Mouse (Mus musculus) hindbrain, postnatal 0 days (tissue): ENCODE measurements around the gene Sh2b1. TPM values are rescaled to one million over a fixed set of nuclear protein-coding genes. Genes with fewer than 3 reads are reported as not detected.
A peak's percentile ranks its signal among the peaks of the same experiment; 100 is the strongest.

Experiments
- ATAC-seq: fragments of 200-750 bp; cut with Nextera tagmentation; 2 replicates; pipeline ENCODE4 v1.8.0; 2017; ENCODE audit warnings: mild to moderate bottlenecking, moderate TSS enrichment, moderate library complexity
- DNase-seq: peaks from one replicate; pipeline ENCODE4 v3.0.0-alpha.2; 2015; ENCODE audit warnings: low spot score
- H3K27ac ChIP-seq: fragments of 300-500 bp; sonication (generic); 2 replicates; pipeline ENCODE4 v1.5.1; 2014; ENCODE audit warnings: mild to moderate bottlenecking
- H3K27me3 ChIP-seq: fragments of 300-500 bp; sonication (generic); 2 replicates; pipeline ENCODE4 v1.6.1; 2014; ENCODE audit warnings: low read length, mixed read lengths; ENCODE audit not compliant: insufficient read depth
- H3K36me3 ChIP-seq: fragments of 300-500 bp; sonication (generic); 2 replicates; pipeline ENCODE4 v1.6.1; 2014; ENCODE audit warnings: low read length, mixed read lengths; ENCODE audit not compliant: insufficient read depth
- H3K4me1 ChIP-seq: fragments of 300-500 bp; sonication (generic); 2 replicates; pipeline ENCODE4 v1.6.1; 2014; ENCODE audit warnings: antibody characterized with exemption, low read length, mixed read lengths; ENCODE audit not compliant: insufficient read depth
- H3K4me2 ChIP-seq: fragments of 300-500 bp; sonication (generic); 2 replicates; pipeline ENCODE4 v1.6.1; 2014; ENCODE audit warnings: low read depth, mild to moderate bottlenecking, low read length, moderate library complexity, mixed read lengths
- H3K4me3 ChIP-seq: fragments of 300-500 bp; sonication (generic); 2 replicates; pipeline ENCODE4 v1.5.1; 2014; ENCODE audit warnings: low read length
- H3K9ac ChIP-seq: fragments of 300-500 bp; sonication (generic); replicated peaks from 2 replicates; pipeline ENCODE4 v1.6.1; 2014; ENCODE audit warnings: mild to moderate bottlenecking, low read length, moderate library complexity, mixed read lengths
- H3K9me3 ChIP-seq: fragments of 300-500 bp; sonication (generic); 2 replicates; pipeline ENCODE4 v1.6.1; 2016; ENCODE audit warnings: low read length, mixed read lengths
- CTCF ChIP-seq: IDR thresholded peaks from 2 replicates; pipeline ENCODE4 v1.5.1; 2016; ENCODE audit warnings: antibody characterized with exemption, control low read depth, low read depth
- WGBS: fragments of 180-500 bp; shearing (Covaris S2); extraction: QIAGEN DNeasy Blood & Tissue Kit; methylation state at CpG from one replicate; pipeline ENCODE4 v1.1.7; 2014; 5-methylcytosine and 5-hydroxymethylcytosine counted together
- polyA plus RNA-seq: library from polyadenylated mRNA; unstranded; fragments of >200 nt; fragmentation: Nextera tagmentation; extraction: Ambion mirVana; gene quantifications from 2 replicates; pipeline ENCODE4 v1.2.1, GENCODE M21; 2015
- total RNA-seq: library from RNA; depleted of rRNA; stranded (reverse); fragments of >200 nt; gene quantifications from 2 replicates; pipeline ENCODE4 v1.2.3, GENCODE M21; 2014

Gene Sh2b1
- total and polyA plus RNA-seq, 2 experiments from 2014 or later = 41.1 to 54.5 TPM

DNA sequence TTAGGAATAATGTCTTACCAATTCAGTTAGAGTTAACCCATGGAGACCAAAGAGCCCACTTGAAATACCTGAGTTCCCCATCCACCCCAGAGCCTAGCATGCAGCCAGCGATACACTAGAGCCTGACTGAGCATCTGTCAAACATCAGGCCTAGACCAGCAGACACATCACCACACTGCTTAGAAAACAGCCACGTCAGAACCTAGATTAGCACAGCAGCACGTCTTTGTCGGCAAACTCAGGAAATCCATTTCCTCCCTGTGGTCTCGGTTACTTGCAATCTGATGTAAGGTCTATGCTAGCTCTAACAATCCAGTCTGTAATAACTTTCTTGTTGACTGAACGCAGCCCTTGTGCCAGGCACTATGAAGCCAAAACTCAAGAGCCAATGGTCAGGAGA lies 5.1 kb downstream of the Sh2b1 start:
- WGBS = 93% methylated on average over 6 of the region's 6 CpGs
- Histone ChIP-seq H3K36me3 (peaks cover 31% of the 10 kb centered on the region), H3K27me3 (no peaks in the 10 kb centered on the region), H3K9ac (no peak overlapping the region), H3K9me3 (no peaks in the 10 kb centered on the region), H3K27ac (no peak overlapping the region), H3K4me3 (no peak overlapping the region), H3K4me2 (no peak overlapping the region), H3K4me1 (peaks cover 8% of the 10 kb centered on the region)
- no peak for TF ChIP-seq CTCF
- ATAC-seq (no peak), DNase-seq (no peak)

DNA sequence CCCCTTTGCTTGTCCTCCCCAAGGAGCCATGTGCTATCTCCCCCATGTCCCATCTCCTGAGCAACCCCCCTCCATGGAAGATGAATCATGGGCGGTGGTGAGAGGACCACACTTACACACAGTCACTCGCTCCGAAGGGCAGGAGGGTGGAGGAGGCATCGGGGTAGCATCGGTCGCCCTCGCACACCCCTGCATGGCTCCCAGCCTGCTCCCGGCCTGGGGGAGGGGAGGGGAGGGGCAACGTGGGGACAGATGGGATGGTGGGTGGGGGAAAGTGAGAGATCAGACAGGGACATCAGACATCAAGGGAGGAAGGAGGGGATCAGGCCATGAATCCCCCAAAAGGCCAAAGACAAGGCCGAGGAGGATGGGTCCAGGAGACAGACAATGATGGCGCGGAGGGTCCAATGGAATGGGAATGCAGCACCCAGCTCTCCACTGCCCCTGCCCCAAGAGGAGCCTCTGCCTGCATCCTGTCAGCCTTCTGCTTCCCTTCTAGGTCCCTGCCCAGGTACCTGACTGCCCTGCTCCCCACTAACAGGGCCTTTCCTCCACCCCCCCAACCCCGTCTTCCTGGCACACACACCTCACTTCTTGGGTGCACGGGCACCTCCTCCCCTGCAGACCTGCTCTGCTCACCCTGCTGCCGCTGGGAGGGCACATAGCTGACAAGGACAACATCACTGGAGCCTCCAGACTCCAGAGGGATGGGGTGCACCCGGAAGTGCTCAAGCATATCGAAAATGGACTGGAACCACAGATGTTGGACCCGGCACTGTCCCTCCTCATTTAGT lies 7.2 kb downstream of the Sh2b1 start:
- TF ChIP-seq CTCF = no peak
- H3K4me1 ChIP-seq = no peaks in the 10 kb centered on the region
- H3K4me2 ChIP-seq = no peak overlapping the region
- DNase-seq (no peak), ATAC-seq (no peak)
- H3K36me3 ChIP-seq = peaks cover 31% of the 10 kb centered on the region
- H3K27me3 ChIP-seq = no peaks in the 10 kb centered on the region
- H3K4me3 ChIP-seq = no peak overlapping the region
- WGBS = 94% methylated on average over 18 of the region's 18 CpGs
- no peak overlapping the region for H3K27ac ChIP-seq
- H3K9me3 ChIP-seq = no peaks in the 10 kb centered on the region
- H3K9ac ChIP-seq = no peak overlapping the region

DNA sequence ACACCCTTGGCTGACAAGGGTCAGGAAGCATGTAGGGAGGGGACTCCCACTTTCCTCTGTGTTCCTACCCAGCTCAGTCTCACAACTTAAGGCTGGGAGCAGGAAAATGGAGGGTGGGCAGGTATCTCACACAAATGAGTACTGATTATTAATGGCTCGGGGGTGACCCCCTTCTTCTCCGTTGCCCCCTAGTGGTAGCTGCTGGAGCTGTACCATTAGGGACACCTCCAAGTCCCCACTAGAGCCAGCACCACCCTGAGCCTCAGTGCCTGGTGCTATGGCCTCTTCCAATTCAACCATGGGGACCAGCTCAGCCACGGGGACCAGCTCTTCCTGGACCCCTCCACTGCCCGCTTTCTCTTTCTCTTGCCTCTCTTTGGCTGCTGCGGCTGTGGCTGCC lies 8.0 kb downstream of the Sh2b1 start:
- Histone ChIP-seq H3K27me3 (no peaks in the 10 kb centered on the region), H3K4me3 (no peak overlapping the region), H3K4me1 (no peaks in the 10 kb centered on the region), H3K36me3 (peaks cover 26% of the 10 kb centered on the region), H3K9ac (no peak overlapping the region), H3K4me2 (no peak overlapping the region), H3K9me3 (no peaks in the 10 kb centered on the region), H3K27ac (no peak overlapping the region)
- 66% methylated on average over 5 of the region's 5 CpGs for WGBS
- peak; percentile 39 for DNase-seq
- no peak for ATAC-seq
- peak; percentile 63 for TF ChIP-seq CTCF

DNA sequence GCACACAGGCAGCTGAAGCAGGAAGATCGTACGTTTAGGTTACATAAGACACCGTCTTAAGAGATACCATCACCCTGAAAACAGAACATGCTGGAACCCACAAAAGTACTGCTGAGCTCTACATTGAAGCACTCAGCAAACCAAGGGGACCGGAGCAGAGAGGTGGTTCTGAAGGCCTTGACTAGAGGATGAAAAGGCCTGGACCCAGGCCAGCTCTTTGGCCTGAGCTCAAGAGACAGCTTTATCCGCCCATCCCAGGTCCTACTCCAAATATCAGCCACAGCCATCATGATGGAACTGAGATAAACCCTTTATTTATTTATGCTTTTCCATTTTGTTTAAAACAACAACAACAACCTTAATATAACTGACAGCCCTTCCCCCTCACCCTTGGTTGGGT lies 8.5 kb downstream of the Sh2b1 start:
- Histone ChIP-seq H3K4me3 (no peak overlapping the region), H3K4me2 (no peak overlapping the region), H3K4me1 (no peaks in the 10 kb centered on the region), H3K36me3 (peaks cover 20% of the 10 kb centered on the region), H3K27ac (no peak overlapping the region), H3K9me3 (no peaks in the 10 kb centered on the region), H3K27me3 (no peaks in the 10 kb centered on the region), H3K9ac (no peak overlapping the region)
- TF ChIP-seq CTCF = no peak
- ATAC-seq = no peak
- DNase-seq = no peak
- WGBS = 88% methylated on average over 5 of the region's 5 CpGs

DNA sequence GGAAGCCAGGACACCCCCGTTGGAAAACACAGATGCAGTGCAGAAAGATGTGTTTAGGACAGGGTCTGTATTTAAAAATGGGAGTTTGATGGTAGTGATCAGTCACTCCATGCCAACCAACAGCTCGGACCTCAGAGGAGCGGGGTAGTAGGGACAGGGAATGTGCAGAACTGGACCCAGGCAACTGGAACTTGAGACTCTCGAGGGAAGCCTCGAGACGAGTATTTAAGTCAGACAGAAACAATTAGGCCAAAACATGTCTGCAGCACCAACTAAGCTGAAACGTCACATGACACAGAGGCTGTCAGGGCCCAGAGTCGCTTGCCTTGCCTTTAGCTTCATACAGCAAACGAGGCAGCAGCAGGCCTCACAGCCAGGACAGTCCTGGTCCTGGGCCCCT lies 9.1 kb downstream of the Sh2b1 start:
- no peaks in the 10 kb centered on the region for H3K4me1 ChIP-seq
- TF ChIP-seq CTCF = no peak
- ATAC-seq (no peak), DNase-seq (no peak)
- no peak overlapping the region for H3K27ac ChIP-seq
- no peaks in the 10 kb centered on the region for H3K9me3 ChIP-seq
- H3K36me3 ChIP-seq = peaks cover 16% of the 10 kb centered on the region
- WGBS = 77% methylated on average over 9 of the region's 9 CpGs
- H3K4me3 ChIP-seq = no peak overlapping the region
- no peak overlapping the region for H3K4me2 ChIP-seq
- H3K9ac ChIP-seq = no peak overlapping the region
- no peaks in the 10 kb centered on the region for H3K27me3 ChIP-seq

DNA sequence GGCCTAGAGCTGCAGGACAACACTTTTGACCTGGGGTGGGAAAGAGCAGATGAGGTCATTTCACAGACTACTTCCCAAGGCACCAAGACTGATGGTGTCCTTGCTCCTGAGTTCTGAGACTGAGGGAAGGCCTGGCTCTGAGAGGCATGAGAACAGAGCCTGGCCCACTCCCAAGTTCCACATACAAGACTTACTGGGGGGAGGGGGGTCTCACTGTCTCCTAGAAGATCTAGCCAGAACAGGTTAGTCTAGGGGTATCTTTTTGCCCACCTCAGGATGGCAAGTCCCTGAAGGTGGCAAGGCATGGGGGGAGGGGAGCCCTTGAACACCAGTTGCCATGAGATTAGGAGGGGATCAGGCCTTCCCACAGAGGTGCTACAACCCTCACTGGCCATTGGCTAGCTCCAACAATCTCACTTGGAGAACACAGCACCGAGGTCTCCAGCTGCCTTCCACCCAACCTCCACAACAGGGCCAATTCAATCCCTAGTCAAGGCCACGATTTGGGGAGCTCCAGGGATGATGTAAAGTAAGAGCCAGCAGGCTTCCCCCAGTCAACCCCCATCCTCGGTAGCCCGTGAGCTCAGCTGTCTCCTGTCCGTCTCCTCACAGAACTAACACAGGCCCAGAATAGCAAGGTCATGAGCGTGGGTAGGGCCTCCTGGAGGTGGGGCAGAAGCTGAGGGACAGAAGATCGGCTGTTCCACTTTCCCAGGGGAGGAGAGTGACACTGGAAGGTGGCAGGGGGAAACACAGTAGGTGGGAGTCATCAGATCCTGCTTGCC lies 9.8 kb downstream of the Sh2b1 start:
- Histone ChIP-seq H3K27me3 (no peaks in the 10 kb centered on the region), H3K4me1 (no peaks in the 10 kb centered on the region), H3K9ac (no peak overlapping the region), H3K4me2 (no peak overlapping the region), H3K4me3 (no peak overlapping the region), H3K9me3 (no peaks in the 10 kb centered on the region), H3K36me3 (peaks cover 15% of the 10 kb centered on the region), H3K27ac (no peak overlapping the region)
- TF ChIP-seq CTCF = no peak
- WGBS = 43% methylated on average over 7 of the region's 7 CpGs
- DNase-seq (no peak), ATAC-seq (no peak)

DNA sequence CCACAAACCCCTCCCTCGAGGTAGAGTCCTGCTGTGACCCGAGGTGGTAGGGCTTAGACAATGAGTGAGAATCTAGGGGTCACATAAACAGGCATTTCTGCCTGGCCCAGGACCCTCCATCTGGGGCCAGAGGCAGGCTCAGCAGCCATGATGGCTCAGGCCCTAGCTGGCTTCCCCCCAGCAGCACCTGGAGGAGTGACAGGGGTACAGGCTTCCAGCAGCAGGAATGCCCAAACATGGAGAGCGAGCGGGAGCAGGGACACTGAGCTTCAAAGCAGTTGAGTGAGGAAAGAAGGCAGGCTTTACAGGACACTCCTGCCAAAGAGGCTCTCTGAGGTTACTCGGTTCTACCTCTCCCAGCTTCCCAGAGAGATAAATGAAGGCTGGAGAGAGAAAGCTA lies 10.4 kb downstream of the Sh2b1 start:
- Histone ChIP-seq H3K27ac (no peak overlapping the region), H3K27me3 (no peaks in the 10 kb centered on the region), H3K9ac (no peak overlapping the region), H3K4me3 (no peak overlapping the region), H3K9me3 (no peaks in the 10 kb centered on the region), H3K4me2 (no peak overlapping the region), H3K4me1 (no peaks in the 10 kb centered on the region), H3K36me3 (peaks cover 15% of the 10 kb centered on the region)
- DNase-seq (no peak), ATAC-seq (no peak)
- TF ChIP-seq CTCF = no peak
- WGBS = 50% methylated on average over 5 of the region's 5 CpGs
